Mouse (Mus musculus) intestine, postnatal 0 days (tissue): Measurements from ENCODE around the gene Thy1. TPM values are rescaled to one million over a fixed set of nuclear protein-coding genes. Genes with fewer than 3 reads are reported as not detected.

Experiments used
- ATAC-seq: fragments of 200-750 bp; cut with Nextera tagmentation; 2 replicates; pipeline ENCODE4 v1.8.0; 2017; ENCODE audit warnings: mild to moderate bottlenecking, moderate TSS enrichment, moderate library complexity
- H3K27ac ChIP-seq: fragments of 300-500 bp; sonication (generic); 2 replicates; pipeline ENCODE4 v1.5.1; 2014; ENCODE audit warnings: mild to moderate bottlenecking, low read depth, low read length, moderate library complexity
- H3K27me3 ChIP-seq: fragments of 300-500 bp; sonication (generic); replicated peaks from 2 replicates; pipeline ENCODE4 v1.6.1; 2014; ENCODE audit warnings: low read length, mixed read lengths; ENCODE audit not compliant: control insufficient read depth, insufficient read depth
- H3K36me3 ChIP-seq: fragments of 300-500 bp; sonication (generic); 2 replicates; pipeline ENCODE4 v1.6.1; 2014; ENCODE audit warnings: mild to moderate bottlenecking, moderate library complexity; ENCODE audit not compliant: control insufficient read depth, insufficient read depth
- H3K4me1 ChIP-seq: fragments of 300-500 bp; sonication (generic); replicated peaks from 2 replicates; pipeline ENCODE4 v1.6.1; 2014; ENCODE audit warnings: antibody characterized with exemption, low read length, mixed read lengths; ENCODE audit not compliant: control insufficient read depth, insufficient read depth
- H3K4me2 ChIP-seq: fragments of 300-500 bp; sonication (generic); replicated peaks from 2 replicates; pipeline ENCODE4 v1.6.1; 2014; ENCODE audit warnings: low read depth, mild to moderate bottlenecking, moderate library complexity
- H3K4me3 ChIP-seq: fragments of 300-500 bp; sonication (generic); 2 replicates; pipeline ENCODE4 v1.5.1; 2014; ENCODE audit warnings: low read depth, low read length
- H3K9ac ChIP-seq: fragments of 300-500 bp; sonication (generic); 2 replicates; pipeline ENCODE4 v1.6.1; 2014; ENCODE audit warnings: mild to moderate bottlenecking, low read depth, low read length
- H3K9me3 ChIP-seq: fragments of 300-500 bp; sonication (generic); 2 replicates; pipeline ENCODE4 v1.6.1; 2016; ENCODE audit warnings: mixed run types; ENCODE audit not compliant: control insufficient read depth
- CTCF ChIP-seq: sonication (generic); IDR thresholded peaks from 2 replicates; pipeline ENCODE4 v1.5.1; 2016; ENCODE audit warnings: low read depth, mild to moderate bottlenecking, control low read depth, antibody characterized with exemption, moderate library complexity
- WGBS: fragments of 180-500 bp; shearing (Covaris S2); extraction: QIAGEN DNeasy Blood & Tissue Kit; methylation state at CpG from one replicate; pipeline ENCODE4 v1.1.7; 2014; 5-methylcytosine and 5-hydroxymethylcytosine counted together
- polyA plus RNA-seq: library from polyadenylated mRNA; unstranded; fragments of >200 nt; fragmentation: Nextera tagmentation; extraction: Ambion mirVana; gene quantifications from 2 replicates; pipeline ENCODE4 v1.2.1, GENCODE M21; 2015

Gene Thy1
- polyA plus RNA-seq, 1 experiment from 2014 or later, result 4.9 TPM

GRCm38 (mm10) chr9:44087761-44088455 lies 44.7 kb downstream of the Thy1 start:
- Histone ChIP-seq H3K27ac (no peak overlapping the region; the same call in 1 of the 2 replicates), H3K36me3 (peaks cover 17% of the 10 kb centered on the region), H3K9me3 (no peaks in the 10 kb centered on the region), H3K4me2 (peak overlapping the region; percentile 35), H3K9ac (no peak overlapping the region), H3K4me3 (no peak overlapping the region), H3K27me3 (no peaks in the 10 kb centered on the region), H3K4me1 (peaks cover 11% of the 10 kb centered on the region; the same call in 1 of the 2 replicates)
- ATAC-seq, result no peak
- TF ChIP-seq CTCF, result no peak
- 11% methylated on average over 15 of the region's 15 CpGs for WGBS

GRCm38 (mm10) chr9:44088877-44089608 lies 45.9 kb downstream of the Thy1 start:
- H3K9ac ChIP-seq, result no peak overlapping the region
- no peak for ATAC-seq
- H3K4me2 ChIP-seq, result peak overlapping the region; percentile 35; the same call in 1 of the 2 replicates
- 52% methylated on average over 12 of the region's 12 CpGs for WGBS
- H3K27ac ChIP-seq, result no peak overlapping the region
- TF ChIP-seq CTCF, result no peak
- peaks cover 22% of the 10 kb centered on the region for H3K36me3 ChIP-seq
- H3K9me3 ChIP-seq, result no peaks in the 10 kb centered on the region
- no peak overlapping the region for H3K4me3 ChIP-seq
- H3K4me1 ChIP-seq, result peaks cover 11% of the 10 kb centered on the region; the same call in 1 of the 2 replicates
- H3K27me3 ChIP-seq, result no peaks in the 10 kb centered on the region

GRCm38 (mm10) chr9:44093612-44094503 lies 50.7 kb downstream of the Thy1 start:
- TF ChIP-seq CTCF, result peak; percentile 92
- Histone ChIP-seq H3K4me3 (no peak overlapping the region), H3K27ac (no peak overlapping the region), H3K4me1 (no peaks in the 10 kb centered on the region), H3K9ac (no peak overlapping the region), H3K36me3 (peaks cover 22% of the 10 kb centered on the region), H3K4me2 (no peak overlapping the region), H3K27me3 (no peaks in the 10 kb centered on the region), H3K9me3 (no peaks in the 10 kb centered on the region)
- ATAC-seq, result peak; percentile 54
- 47% methylated on average over 24 of the region's 24 CpGs for WGBS

GRCm38 (mm10) chr9:44094737-44095136 lies 51.6 kb downstream of the Thy1 start:
- WGBS, result 91% methylated on average over 3 of the region's 3 CpGs
- H3K36me3 ChIP-seq, result peaks cover 22% of the 10 kb centered on the region
- no peak overlapping the region for H3K4me3 ChIP-seq
- no peak overlapping the region for H3K9ac ChIP-seq
- no peak for TF ChIP-seq CTCF
- H3K9me3 ChIP-seq, result no peaks in the 10 kb centered on the region
- no peak overlapping the region for H3K4me2 ChIP-seq
- no peak for ATAC-seq
- no peaks in the 10 kb centered on the region for H3K27me3 ChIP-seq
- no peaks in the 10 kb centered on the region for H3K4me1 ChIP-seq
- H3K27ac ChIP-seq, result no peak overlapping the region

DNA sequence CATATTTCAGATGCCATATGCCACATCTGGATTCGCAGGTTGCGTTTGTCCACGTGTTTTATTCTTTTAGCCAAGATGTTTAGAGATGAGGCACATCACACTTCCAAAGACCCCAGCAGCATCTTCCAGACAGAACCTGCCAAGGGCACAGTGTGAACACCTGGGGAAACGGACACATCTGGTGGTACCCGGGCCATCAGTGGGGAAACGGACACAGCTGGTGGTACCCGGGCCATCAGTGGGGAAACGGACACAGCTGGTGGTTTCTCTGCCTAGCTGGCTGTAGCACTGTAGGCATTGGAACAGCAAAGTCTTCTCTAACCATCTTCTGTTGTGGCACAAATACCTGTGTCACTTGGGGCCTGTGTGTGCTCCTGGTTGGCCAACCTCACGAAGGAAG lies 52.6 kb downstream of the Thy1 start:
- 93% methylated on average over 9 of the region's 9 CpGs for WGBS
- no peak for TF ChIP-seq CTCF
- H3K27ac ChIP-seq, result no peak overlapping the region

DNA sequence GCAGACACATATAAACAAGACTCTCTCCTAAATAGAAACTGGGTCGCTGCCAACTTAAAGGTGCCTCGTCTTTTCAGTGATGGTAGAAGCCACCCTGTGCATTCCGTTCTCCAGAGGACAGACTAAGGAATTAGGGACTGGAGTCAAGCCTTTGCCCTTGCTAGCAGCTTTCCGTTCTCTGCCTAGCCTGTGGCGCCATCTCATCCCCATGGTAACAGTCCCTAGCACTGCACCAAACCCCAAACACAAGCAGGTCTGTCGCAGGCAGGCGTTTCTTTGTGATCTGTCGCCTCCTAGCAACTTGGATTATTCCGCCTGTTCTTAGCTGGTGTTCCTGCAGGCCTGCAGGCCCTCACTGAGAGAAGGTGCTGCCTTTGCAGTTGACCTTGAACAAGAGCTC lies 53.4 kb downstream of the Thy1 start:
- H3K4me1 ChIP-seq, result no peaks in the 10 kb centered on the region
- 51% methylated on average over 9 of the region's 9 CpGs for WGBS
- peaks cover 17% of the 10 kb centered on the region for H3K36me3 ChIP-seq
- no peak overlapping the region for H3K4me3 ChIP-seq
- H3K27me3 ChIP-seq, result no peaks in the 10 kb centered on the region
- ATAC-seq, result no peak
- no peak overlapping the region for H3K4me2 ChIP-seq
- no peak for TF ChIP-seq CTCF
- H3K27ac ChIP-seq, result no peak overlapping the region
- no peak overlapping the region for H3K9ac ChIP-seq
- no peaks in the 10 kb centered on the region for H3K9me3 ChIP-seq

More for the DNA sequence above, 52.6 kb downstream of the Thy1 start:
- Histone ChIP-seq H3K9me3 (no peaks in the 10 kb centered on the region), H3K27me3 (no peaks in the 10 kb centered on the region), H3K4me3 (no peak overlapping the region), H3K36me3 (peaks cover 22% of the 10 kb centered on the region), H3K4me2 (no peak overlapping the region), H3K9ac (no peak overlapping the region), H3K4me1 (no peaks in the 10 kb centered on the region)
- no peak for ATAC-seq

Other genes starting within 250 kb of the Thy1 start
- gene Usp2, start 23.6 kb downstream of the Thy1 start, polyA plus RNA-seq, result 9.7 and 10.4 TPM in 2 replicates
- 0.05 TPM in 1 of 2 replicates, not detected in the other for gene Mfrp, start 58.3 kb downstream of the Thy1 start, polyA plus RNA-seq
- 5.4 and 6.0 TPM in 2 replicates for gene C1qtnf5, start 63.9 kb downstream of the Thy1 start, polyA plus RNA-seq
- 0.05 TPM in 1 of 2 replicates, not detected in the other for gene Gm49380, start 70.1 kb downstream of the Thy1 start, polyA plus RNA-seq
- gene Rnf26, start 70.1 kb downstream of the Thy1 start, polyA plus RNA-seq, result 18.4 and 18.8 TPM in 2 replicates
- gene Mcam, start 91.1 kb downstream of the Thy1 start, polyA plus RNA-seq, result 31.5 and 34.0 TPM in 2 replicates
- gene Cbl, start 190.7 kb downstream of the Thy1 start, polyA plus RNA-seq, result 5.8 and 6.7 TPM in 2 replicates
- not detected in 2 replicates for gene Ccdc153, start 197.3 kb downstream of the Thy1 start, polyA plus RNA-seq
- gene Pdzd3, start 208.1 kb downstream of the Thy1 start, polyA plus RNA-seq, result 37.0 and 40.1 TPM in 2 replicates
- gene Nlrx1, start 225.2 kb downstream of the Thy1 start, polyA plus RNA-seq, result 4.6 TPM in 2 replicates
- 0.88 and 1.1 TPM in 2 replicates for gene Abcg4, start 245.2 kb downstream of the Thy1 start, polyA plus RNA-seq